Mouse (Mus musculus) forebrain, embryonic 13.5 days (tissue): ENCODE measurements around the gene Lgalsl. TPM values are rescaled to one million over a fixed set of nuclear protein-coding genes. Genes with fewer than 3 reads are reported as not detected.

ENCODE experiments used
- ATAC-seq: fragments of 200-750 bp; cut with Nextera tagmentation; 2 replicates; pipeline ENCODE4 v1.8.0; 2017
- H3K27ac ChIP-seq: fragments of 300-500 bp; sonication (generic); 2 replicates; pipeline ENCODE4 v1.5.1; 2015; ENCODE audit warnings: inconsistent platforms, mild to moderate bottlenecking, moderate library complexity
- H3K27me3 ChIP-seq: fragments of 300-500 bp; sonication (generic); 2 replicates; pipeline ENCODE4 v1.6.1; 2015; ENCODE audit warnings: mild to moderate bottlenecking, inconsistent platforms
- H3K36me3 ChIP-seq: fragments of 300-500 bp; sonication (generic); 2 replicates; pipeline ENCODE4 v1.6.1; 2015; ENCODE audit warnings: mild to moderate bottlenecking, inconsistent platforms; ENCODE audit not compliant: poor library complexity, severe bottlenecking
- H3K4me1 ChIP-seq: fragments of 300-500 bp; sonication (generic); 2 replicates; pipeline ENCODE4 v1.6.1; 2015; ENCODE audit warnings: inconsistent platforms
- H3K4me2 ChIP-seq: fragments of 300-500 bp; sonication (generic); 2 replicates; pipeline ENCODE4 v1.6.1; 2015; ENCODE audit warnings: inconsistent platforms, mild to moderate bottlenecking, moderate library complexity
- H3K4me3 ChIP-seq: fragments of 300-500 bp; sonication (generic); 2 replicates; pipeline ENCODE4 v1.5.1; 2015; ENCODE audit warnings: mild to moderate bottlenecking, inconsistent platforms
- H3K9ac ChIP-seq: fragments of 300-500 bp; sonication (generic); 2 replicates; pipeline ENCODE4 v1.6.1; 2015; ENCODE audit warnings: mild to moderate bottlenecking, inconsistent platforms
- H3K9me3 ChIP-seq: fragments of 300-500 bp; sonication (generic); replicated peaks from 2 replicates; pipeline ENCODE4 v1.6.1; 2016; ENCODE audit warnings: inconsistent platforms
- WGBS: fragments of 180-500 bp; shearing (Covaris S2); methylation state at CpG from one replicate; pipeline ENCODE4 v1.1.7; 2015; 5-methylcytosine and 5-hydroxymethylcytosine counted together
- polyA plus RNA-seq: library from polyadenylated mRNA; unstranded; fragments of >200 nt; fragmentation: Nextera tagmentation; extraction: Ambion mirVana; gene quantifications from 2 replicates; pipeline ENCODE4 v1.2.1, GENCODE M21; 2015

The Lgalsl gene
- polyA plus RNA-seq = 45.4 and 45.8 TPM in 2 replicates

- Histone ChIP-seq H3K4me2 (peak within 1 kb of the TSS; percentile 69), H3K9ac (peak within 1 kb of the TSS; percentile 96), H3K27ac (peak within 1 kb of the TSS; percentile 81), H3K9me3 (no peaks in the 10 kb centered on the region), H3K4me3 (peak within 1 kb of the TSS; percentile 84), H3K36me3 (peaks cover 21% of the 10 kb centered on the region), H3K27me3 (no peaks in the 10 kb centered on the region), H3K4me1 (peaks cover 27% of the 10 kb centered on the region)
- under 1% methylated on average over 54 of the region's 102 CpGs for WGBS
- peak; percentile 88 for ATAC-seq
Measured at GRCm38 (mm10) chr11:20830686-20831505, at the start of gene Lgalsl. Lgalsl (minus strand) TSS chr11:20831056.

GRCm38 (mm10) chr11:20878644-20879043, 47.8 kb upstream of the Lgalsl start:
- peak; percentile 68 for ATAC-seq
- no peak overlapping the region for H3K27ac ChIP-seq
- H3K4me3 ChIP-seq = no peak overlapping the region
- H3K36me3 ChIP-seq = no peaks in the 10 kb centered on the region
- no peaks in the 10 kb centered on the region for H3K27me3 ChIP-seq
- no peak overlapping the region for H3K4me2 ChIP-seq
- H3K9me3 ChIP-seq = no peaks in the 10 kb centered on the region
- no peak overlapping the region for H3K9ac ChIP-seq
- H3K4me1 ChIP-seq = peaks cover 9% of the 10 kb centered on the region; the same call in 1 of the 2 replicates
- WGBS = 89% methylated on average over 5 of the region's 5 CpGs

GRCm38 (mm10) chr11:20877578-20878096, 46.8 kb upstream of the Lgalsl start:
- no peak overlapping the region for H3K9ac ChIP-seq
- no peak for ATAC-seq
- H3K27ac ChIP-seq = no peak overlapping the region
- peaks cover 5% of the 10 kb centered on the region; the same call in 1 of the 2 replicates for H3K4me1 ChIP-seq
- no peak overlapping the region for H3K4me3 ChIP-seq
- no peaks in the 10 kb centered on the region for H3K9me3 ChIP-seq
- WGBS = 94% methylated on average over 3 of the region's 3 CpGs
- no peak overlapping the region for H3K4me2 ChIP-seq
- H3K36me3 ChIP-seq = no peaks in the 10 kb centered on the region
- no peaks in the 10 kb centered on the region for H3K27me3 ChIP-seq

- Histone ChIP-seq H3K27ac (no peak overlapping the region), H3K4me3 (no peak overlapping the region), H3K9ac (no peak overlapping the region), H3K9me3 (no peaks in the 10 kb centered on the region), H3K4me1 (no peaks in the 10 kb centered on the region), H3K27me3 (no peaks in the 10 kb centered on the region), H3K4me2 (no peak overlapping the region), H3K36me3 (no peaks in the 10 kb centered on the region)
- 80% methylated on average over 5 of the region's 5 CpGs for WGBS
- no peak for ATAC-seq
Measured at GRCm38 (mm10) chr11:20873386-20873785, 42.5 kb upstream of the Lgalsl start.

GRCm38 (mm10) chr11:20872911-20873310, 42.1 kb upstream of the Lgalsl start:
- WGBS = 93% methylated on average over 7 of the region's 7 CpGs
- no peak overlapping the region for H3K4me3 ChIP-seq
- H3K9me3 ChIP-seq = no peaks in the 10 kb centered on the region
- no peaks in the 10 kb centered on the region for H3K36me3 ChIP-seq
- no peak for ATAC-seq
- no peak overlapping the region for H3K4me2 ChIP-seq
- no peak overlapping the region for H3K27ac ChIP-seq
- no peak overlapping the region for H3K9ac ChIP-seq
- no peaks in the 10 kb centered on the region for H3K27me3 ChIP-seq
- H3K4me1 ChIP-seq = no peaks in the 10 kb centered on the region

GRCm38 (mm10) chr11:20872444-20872843, 41.6 kb upstream of the Lgalsl start:
- H3K9me3 ChIP-seq = no peaks in the 10 kb centered on the region
- no peaks in the 10 kb centered on the region for H3K27me3 ChIP-seq
- H3K4me3 ChIP-seq = no peak overlapping the region
- no peak overlapping the region for H3K27ac ChIP-seq
- no peak for ATAC-seq
- H3K36me3 ChIP-seq = no peaks in the 10 kb centered on the region
- WGBS = 76% methylated on average over 2 of the region's 2 CpGs
- no peak overlapping the region for H3K4me2 ChIP-seq
- no peak overlapping the region for H3K9ac ChIP-seq
- H3K4me1 ChIP-seq = no peaks in the 10 kb centered on the region

- 86% methylated on average over 2 of the region's 2 CpGs for WGBS
Measured at GRCm38 (mm10) chr11:20869927-20870326, 39.1 kb upstream of the Lgalsl start.

GRCm38 (mm10) chr11:20865450-20865849, 34.6 kb upstream of the Lgalsl start:
- WGBS = 94% methylated on average over 3 of the region's 3 CpGs
- ATAC-seq = no peak
- Histone ChIP-seq H3K4me3 (no peak overlapping the region), H3K27me3 (no peaks in the 10 kb centered on the region), H3K27ac (no peak overlapping the region), H3K36me3 (no peaks in the 10 kb centered on the region), H3K4me1 (no peaks in the 10 kb centered on the region), H3K4me2 (no peak overlapping the region), H3K9ac (no peak overlapping the region), H3K9me3 (no peaks in the 10 kb centered on the region)

More at GRCm38 (mm10) chr11:20869927-20870326, 39.1 kb upstream of the Lgalsl start:
- no peak overlapping the region for H3K4me2 ChIP-seq
- H3K4me3 ChIP-seq = no peak overlapping the region
- ATAC-seq = no peak
- no peaks in the 10 kb centered on the region for H3K4me1 ChIP-seq
- no peaks in the 10 kb centered on the region for H3K36me3 ChIP-seq
- no peaks in the 10 kb centered on the region for H3K9me3 ChIP-seq
- H3K9ac ChIP-seq = no peak overlapping the region
- H3K27ac ChIP-seq = no peak overlapping the region
- H3K27me3 ChIP-seq = no peaks in the 10 kb centered on the region

- H3K27me3 ChIP-seq = no peaks in the 10 kb centered on the region
- WGBS = 81% methylated on average over 6 of the region's 6 CpGs
Measured at GRCm38 (mm10) chr11:20864647-20865046, 33.8 kb upstream of the Lgalsl start.

GRCm38 (mm10) chr11:20862101-20862500, 31.2 kb upstream of the Lgalsl start:
- Histone ChIP-seq H3K27me3 (no peaks in the 10 kb centered on the region), H3K9me3 (no peaks in the 10 kb centered on the region), H3K4me1 (peaks cover 13% of the 10 kb centered on the region), H3K4me3 (no peak overlapping the region), H3K27ac (no peak overlapping the region), H3K4me2 (no peak overlapping the region), H3K9ac (no peak overlapping the region), H3K36me3 (no peaks in the 10 kb centered on the region)
- 75% methylated on average over 5 of the region's 5 CpGs for WGBS
- ATAC-seq = no peak

More at GRCm38 (mm10) chr11:20864647-20865046, 33.8 kb upstream of the Lgalsl start:
- no peak overlapping the region for H3K9ac ChIP-seq
- H3K4me3 ChIP-seq = no peak overlapping the region
- H3K4me1 ChIP-seq = peaks cover 4% of the 10 kb centered on the region; the same call in 1 of the 2 replicates
- H3K27ac ChIP-seq = no peak overlapping the region
- no peak overlapping the region for H3K4me2 ChIP-seq
- no peaks in the 10 kb centered on the region for H3K36me3 ChIP-seq
- no peaks in the 10 kb centered on the region for H3K9me3 ChIP-seq
- ATAC-seq = no peak

- H3K4me2 ChIP-seq = no peak overlapping the region
- H3K4me1 ChIP-seq = peaks cover 13% of the 10 kb centered on the region
- H3K9ac ChIP-seq = no peak overlapping the region
- WGBS = 95% methylated on average over 3 of the region's 3 CpGs
- no peak overlapping the region for H3K27ac ChIP-seq
- no peak for ATAC-seq
- H3K4me3 ChIP-seq = no peak overlapping the region
- no peaks in the 10 kb centered on the region for H3K36me3 ChIP-seq
- H3K27me3 ChIP-seq = no peaks in the 10 kb centered on the region
- H3K9me3 ChIP-seq = no peaks in the 10 kb centered on the region
Measured at GRCm38 (mm10) chr11:20860351-20860750, 29.5 kb upstream of the Lgalsl start.

GRCm38 (mm10) chr11:20859858-20860257, 29.0 kb upstream of the Lgalsl start:
- H3K27me3 ChIP-seq = no peaks in the 10 kb centered on the region
- no peak for ATAC-seq
- H3K9ac ChIP-seq = no peak overlapping the region
- H3K4me1 ChIP-seq = peaks cover 13% of the 10 kb centered on the region
- H3K9me3 ChIP-seq = no peaks in the 10 kb centered on the region
- H3K36me3 ChIP-seq = no peaks in the 10 kb centered on the region
- 56% methylated on average over 6 of the region's 6 CpGs for WGBS
- H3K4me3 ChIP-seq = no peak overlapping the region
- H3K4me2 ChIP-seq = peak overlapping the region; percentile 28; the same call in 1 of the 2 replicates
- H3K27ac ChIP-seq = peak overlapping the region; percentile 67; the same call in 1 of the 2 replicates
